Mouse (Mus musculus) telencephalon, adult 2 months (tissue): ENCODE results near the gene Ccr4.
"Not testable (repeated sequence)": the region's sequence is repeated elsewhere in the genome, so short reads cannot be mapped to it uniquely, and the experiment has no call there.

Experiments used
- DNase-seq: peaks from one replicate; pipeline ENCODE4 v3.0.0-alpha.2; 2011; ENCODE audit warnings: low read depth, low spot score

Gene Ccr4

DNA sequence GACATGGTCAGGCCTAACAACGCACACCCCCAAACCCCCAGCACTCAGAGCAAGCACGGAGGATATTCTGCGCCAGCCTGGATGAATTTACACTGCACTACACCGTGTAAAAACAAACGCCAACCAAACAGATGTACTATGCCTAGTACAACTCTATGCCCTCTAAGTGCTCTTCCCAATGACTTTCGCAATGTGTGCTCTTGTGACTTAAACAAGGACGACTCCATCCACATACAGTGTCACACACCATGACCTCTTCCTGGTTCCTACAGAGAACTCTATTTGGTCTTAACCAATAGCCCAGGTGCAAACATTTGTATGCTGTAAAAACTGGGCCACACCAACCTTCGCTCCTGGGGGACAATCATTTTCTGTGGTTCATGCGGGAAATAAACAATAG lies 17.8 kb upstream of the Ccr4 start:
- DNase-seq, result no peak

DNA sequence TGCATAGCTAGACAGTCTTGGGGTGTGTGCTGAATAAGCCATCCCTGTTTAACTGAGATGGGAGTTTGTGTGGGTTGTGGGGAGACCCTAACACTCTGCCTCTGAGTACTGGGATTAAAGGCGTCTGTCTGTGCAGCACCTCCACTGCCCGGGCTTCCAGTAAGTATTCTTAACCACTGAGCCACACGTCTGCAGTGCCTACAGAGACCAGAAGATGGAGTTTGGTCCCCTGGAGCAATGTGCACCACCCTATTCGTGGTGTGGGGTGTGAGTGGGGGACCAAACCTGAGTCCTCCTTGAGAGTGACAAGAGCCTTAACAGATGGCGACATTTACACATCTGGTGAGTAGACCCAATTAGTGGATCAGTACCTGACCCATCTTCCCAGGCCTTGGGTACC lies 17.3 kb upstream of the Ccr4 start:
- DNase-seq, result no peak

DNA sequence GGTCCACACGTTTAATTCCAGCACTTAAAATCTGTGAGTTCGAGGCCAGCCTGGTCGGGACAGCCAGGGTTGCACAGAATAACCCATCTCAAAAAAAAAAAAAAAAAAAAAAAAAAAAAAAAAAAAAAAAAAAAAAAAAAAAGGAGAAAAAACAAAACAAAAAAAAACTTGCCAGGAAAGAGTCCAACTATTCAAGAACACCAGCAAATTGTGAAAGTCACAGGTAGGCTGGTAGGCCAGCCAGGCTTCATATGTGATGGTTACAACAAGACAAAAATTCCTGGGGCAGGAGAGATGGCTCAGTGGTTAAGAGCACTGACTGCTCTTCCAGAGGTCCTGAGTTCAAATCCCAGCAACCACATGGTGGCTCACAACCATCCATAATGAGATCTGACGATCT lies 15.8 kb upstream of the Ccr4 start:
- DNase-seq, result not testable (repeated sequence)

- DNase-seq, result no peak
Measured at GRCm38 (mm10) chr9:114518812-114519477, 14.2 kb upstream of the Ccr4 start.

DNA sequence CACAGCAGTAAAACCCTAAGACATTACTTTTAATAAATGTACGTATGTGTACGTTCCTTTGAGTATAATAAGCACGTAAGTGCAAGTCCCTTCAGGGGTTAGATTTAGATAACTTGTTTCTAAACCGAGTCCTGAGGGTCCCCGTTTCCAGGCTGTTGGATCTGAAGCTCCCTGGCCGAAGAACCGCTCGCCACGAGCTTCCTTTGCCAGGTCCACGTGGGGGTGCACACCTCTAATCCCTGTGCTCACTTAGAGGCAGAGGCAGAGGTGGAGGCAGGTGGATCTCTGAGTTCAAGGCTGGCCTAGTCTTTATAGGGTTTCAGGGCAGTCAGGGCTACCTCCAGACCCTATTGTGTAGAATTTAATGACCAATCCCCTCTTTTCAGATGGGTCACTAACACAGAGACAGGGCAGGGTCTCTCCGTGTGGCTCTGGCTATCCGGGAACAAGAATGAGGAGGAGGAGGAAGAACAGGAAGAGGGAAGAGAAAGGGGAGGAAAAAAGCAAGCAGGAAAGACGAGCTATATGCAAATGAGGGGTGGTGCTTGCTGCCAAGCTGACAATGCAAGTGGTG lies 13.3 kb upstream of the Ccr4 start:
- no peak for DNase-seq

- no peak for DNase-seq
Measured at GRCm38 (mm10) chr9:114515364-114515763, 10.6 kb upstream of the Ccr4 start, which contains the start of gene C130032M10Rik. Gene C130032M10Rik, plus strand, starts transcription at chr9:114515697.

DNA sequence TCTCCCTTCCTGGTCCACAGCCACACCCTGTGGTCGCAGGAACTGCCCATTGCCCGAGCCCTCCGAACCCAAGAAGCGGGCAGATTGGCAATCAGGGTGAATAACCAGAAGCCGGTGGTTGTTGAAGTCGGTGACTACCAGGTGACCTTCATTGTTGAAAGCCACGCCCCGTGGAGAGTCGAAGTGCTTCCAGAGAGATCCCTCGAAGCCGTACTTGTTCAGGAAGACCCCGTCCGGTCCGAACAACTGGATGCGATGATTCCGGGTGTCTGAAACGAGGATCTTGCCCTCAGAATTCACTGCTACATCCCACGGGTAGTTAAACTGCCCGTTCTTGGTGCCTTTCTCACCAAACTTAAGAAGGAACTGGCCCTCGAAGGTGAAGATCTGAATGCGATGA lies 8.1 kb upstream of the Ccr4 start:
- DNase-seq, result no peak

- no peak for DNase-seq
Measured at GRCm38 (mm10) chr9:114509785-114510184, 5.1 kb upstream of the Ccr4 start.

- no peak for DNase-seq
Measured at GRCm38 (mm10) chr9:114507421-114507820, 2.7 kb upstream of the Ccr4 start.

DNA sequence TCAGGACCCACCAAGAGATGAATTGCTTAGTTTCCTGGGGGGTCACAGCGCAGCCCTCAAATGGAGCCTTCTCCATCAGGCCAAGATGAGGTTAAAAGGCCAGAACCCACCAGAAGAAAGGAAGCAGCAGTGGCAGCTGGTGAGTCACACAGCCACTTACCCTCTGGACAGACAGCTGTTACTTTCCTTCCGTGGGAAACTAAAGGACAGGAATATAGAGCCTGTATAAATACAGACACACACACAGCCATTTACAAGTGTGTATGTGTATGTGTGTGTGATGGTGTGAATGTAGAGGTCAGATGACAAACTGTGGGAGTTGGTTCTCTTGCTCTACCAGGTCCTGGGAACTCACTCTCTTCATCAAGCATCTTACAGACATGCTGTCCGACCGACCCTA lies 1.8 kb upstream of the Ccr4 start:
- no peak for DNase-seq

GRCm38 (mm10) chr9:114502711-114503427 lies 1.8 kb downstream of the Ccr4 start:
- DNase-seq, result no peak

GRCm38 (mm10) chr9:114501913-114502312 lies 2.8 kb downstream of the Ccr4 start:
- no peak for DNase-seq

DNA sequence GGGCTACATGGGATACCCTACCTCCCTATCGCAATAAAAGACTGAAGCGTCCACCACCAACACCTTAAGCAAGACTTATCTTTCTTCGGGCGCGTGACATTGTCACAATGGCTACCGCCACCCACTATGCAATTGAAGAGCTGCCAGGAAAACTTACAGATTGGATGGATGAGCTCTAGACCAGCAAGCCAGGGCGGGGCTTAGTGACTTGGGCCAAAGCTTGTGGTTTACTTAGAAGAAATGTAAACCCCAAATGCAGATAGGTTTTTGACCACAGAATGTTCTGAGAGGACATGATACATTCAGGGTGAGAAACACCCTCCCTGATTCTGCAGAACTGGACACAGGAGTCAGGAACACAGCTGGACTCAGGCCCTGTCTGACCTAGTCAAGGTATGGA lies 3.6 kb downstream of the Ccr4 start:
- no peak for DNase-seq

DNA sequence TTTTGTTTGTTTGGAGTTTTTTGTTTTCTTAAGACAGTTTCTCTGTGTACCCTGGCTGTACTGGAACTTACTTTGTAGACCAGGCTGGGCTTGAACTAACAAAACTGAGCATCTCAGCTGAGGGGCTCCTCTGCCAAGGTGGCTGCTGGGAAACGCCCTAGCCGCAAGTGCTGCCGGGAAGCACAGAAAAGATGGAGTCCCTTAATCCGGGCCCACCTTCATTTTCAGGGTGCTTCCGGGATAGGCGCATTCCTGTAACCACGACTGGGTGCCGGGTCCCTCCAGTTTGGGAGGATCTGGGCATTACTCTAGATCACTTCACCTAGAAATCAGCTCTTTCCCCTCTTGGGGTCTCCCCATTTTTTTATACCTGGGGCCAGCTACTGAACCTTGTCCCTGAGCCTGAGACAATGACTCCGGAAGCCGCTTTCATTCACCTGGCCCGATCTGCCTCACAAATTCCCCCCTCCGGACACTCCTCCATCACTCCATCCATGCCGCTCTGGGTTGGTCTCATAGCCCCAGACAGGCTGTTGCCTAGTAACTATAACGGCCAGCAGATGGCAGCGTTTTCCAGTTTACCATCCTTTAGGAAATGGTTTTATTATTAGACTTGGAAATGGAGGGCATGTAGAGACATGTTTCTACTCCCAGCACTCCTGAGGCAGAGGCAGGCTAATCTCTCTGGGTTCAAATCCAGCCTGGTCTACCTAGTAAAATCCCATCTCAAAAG lies 4.8 kb downstream of the Ccr4 start:
- DNase-seq, result no peak

GRCm38 (mm10) chr9:114498218-114498617 lies 6.5 kb downstream of the Ccr4 start:
- no peak for DNase-seq

DNA sequence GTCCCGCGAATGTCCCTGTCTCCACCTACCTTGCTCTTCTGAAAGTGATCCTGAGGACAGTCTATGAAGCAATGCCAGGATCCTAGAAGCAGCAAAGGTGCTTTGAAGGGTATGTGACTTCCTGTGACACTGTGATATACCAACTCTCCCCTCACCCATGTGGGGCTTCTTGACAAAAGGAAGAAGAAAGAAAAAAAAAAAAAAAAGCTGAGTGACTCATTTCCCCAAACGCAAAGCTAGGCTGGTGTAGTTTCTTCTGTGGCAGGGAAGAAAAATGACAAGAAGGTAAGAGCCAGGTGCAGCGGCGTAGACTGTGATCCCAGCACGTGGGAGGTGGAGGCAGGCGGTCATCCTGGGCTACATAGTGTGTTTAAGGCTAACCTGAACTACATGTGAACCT lies 8.2 kb downstream of the Ccr4 start:
- DNase-seq, result no peak

GRCm38 (mm10) chr9:114487481-114488258 lies 17.0 kb downstream of the Ccr4 start:
- DNase-seq, result no peak

- DNase-seq, result no peak
Measured at GRCm38 (mm10) chr9:114486808-114487207, 17.9 kb downstream of the Ccr4 start.

- no peak for DNase-seq
Measured at GRCm38 (mm10) chr9:114484771-114485170, 19.9 kb downstream of the Ccr4 start.

- DNase-seq, result no peak
Measured at GRCm38 (mm10) chr9:114480940-114481339, 23.8 kb downstream of the Ccr4 start.

DNA sequence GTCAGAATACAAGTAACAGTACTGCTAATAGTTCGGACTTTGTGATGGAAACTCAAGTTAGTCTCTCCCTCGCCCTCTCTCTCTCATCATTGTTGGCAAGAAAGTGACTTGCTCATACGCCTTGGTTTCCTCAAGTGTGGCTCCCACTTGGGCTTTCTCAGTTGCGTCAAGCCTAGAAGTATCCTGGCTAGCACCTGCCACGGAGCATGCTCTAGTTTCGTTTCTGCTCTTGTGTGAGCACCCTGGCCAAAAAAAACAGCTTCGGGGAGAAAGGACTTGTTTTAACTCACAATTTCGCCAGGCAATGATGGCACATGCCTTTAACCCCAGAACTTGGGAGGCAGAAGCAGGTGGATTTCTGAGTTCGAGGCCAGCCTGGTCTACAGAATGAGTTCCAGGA lies 27.7 kb downstream of the Ccr4 start:
- DNase-seq, result no peak

DNA sequence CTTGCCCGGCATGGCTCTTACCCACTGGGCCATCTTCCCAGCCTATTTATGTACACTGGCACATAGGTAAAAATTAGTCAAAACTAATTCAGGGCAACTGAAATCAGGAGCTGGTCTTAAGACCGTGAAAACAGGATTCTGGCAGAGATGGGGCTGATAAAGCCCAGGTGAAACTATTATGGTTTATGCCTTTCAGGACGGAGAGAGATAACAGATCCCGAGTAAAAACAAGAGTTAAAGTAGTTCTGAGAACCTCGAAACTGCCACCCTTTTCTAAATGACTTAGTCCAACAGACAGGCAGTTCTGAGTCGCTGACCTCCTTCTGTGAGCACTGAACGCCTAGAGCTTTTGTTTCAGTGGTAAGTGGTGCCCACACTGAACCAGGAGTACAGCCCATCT lies 32.8 kb downstream of the Ccr4 start:
- no peak for DNase-seq
